Mouse (Mus musculus) midbrain, embryonic 13.5 days (tissue): Measurements from ENCODE around the gene Zscan18. TPM values are rescaled to one million over a fixed set of nuclear protein-coding genes. Genes with fewer than 3 reads are reported as not detected.
"Not testable (repeated sequence)": the region's sequence is repeated elsewhere in the genome, so short reads cannot be mapped to it uniquely, and the experiment has no call there.

Source experiments
- ATAC-seq: fragments of 200-750 bp; cut with Nextera tagmentation; 2 replicates; pipeline ENCODE4 v1.8.0; 2017; ENCODE audit warnings: mild to moderate bottlenecking, moderate TSS enrichment, moderate library complexity
- H3K27ac ChIP-seq: fragments of 300-500 bp; sonication (generic); 2 replicates; pipeline ENCODE4 v1.5.1; 2015; ENCODE audit warnings: inconsistent platforms, mild to moderate bottlenecking, moderate library complexity
- H3K27me3 ChIP-seq: fragments of 300-500 bp; sonication (generic); 2 replicates; pipeline ENCODE4 v1.6.1; 2015; ENCODE audit warnings: mild to moderate bottlenecking, inconsistent platforms
- H3K36me3 ChIP-seq: fragments of 300-500 bp; sonication (generic); 2 replicates; pipeline ENCODE4 v1.6.1; 2015; ENCODE audit warnings: mild to moderate bottlenecking, inconsistent platforms
- H3K4me1 ChIP-seq: fragments of 300-500 bp; sonication (generic); replicated peaks from 2 replicates; pipeline ENCODE4 v1.6.1; 2015; ENCODE audit warnings: inconsistent platforms
- H3K4me2 ChIP-seq: fragments of 300-500 bp; sonication (generic); replicated peaks from 2 replicates; pipeline ENCODE4 v1.6.1; 2015; ENCODE audit warnings: moderate library complexity, mild to moderate bottlenecking, inconsistent platforms
- H3K4me3 ChIP-seq: fragments of 300-500 bp; sonication (generic); replicated peaks from 2 replicates; pipeline ENCODE4 v1.5.1; 2015; ENCODE audit warnings: mild to moderate bottlenecking, inconsistent platforms
- H3K9ac ChIP-seq: fragments of 300-500 bp; sonication (generic); replicated peaks from 2 replicates; pipeline ENCODE4 v1.6.1; 2015; ENCODE audit warnings: mild to moderate bottlenecking, inconsistent platforms
- H3K9me3 ChIP-seq: fragments of 300-500 bp; sonication (generic); 2 replicates; pipeline ENCODE4 v1.6.1; 2016; ENCODE audit warnings: mild to moderate bottlenecking, inconsistent platforms
- WGBS: fragments of 180-500 bp; shearing (Covaris S2); methylation state at CpG from one replicate; pipeline ENCODE4 v1.1.7; 2015; 5-methylcytosine and 5-hydroxymethylcytosine counted together
- polyA plus RNA-seq: library from polyadenylated mRNA; unstranded; fragments of >200 nt; fragmentation: Nextera tagmentation; extraction: Ambion mirVana; gene quantifications from 2 replicates; pipeline ENCODE4 v1.2.1, GENCODE M21; 2015

Zscan18 gene
- 20.8 and 21.4 TPM in 2 replicates for polyA plus RNA-seq

DNA sequence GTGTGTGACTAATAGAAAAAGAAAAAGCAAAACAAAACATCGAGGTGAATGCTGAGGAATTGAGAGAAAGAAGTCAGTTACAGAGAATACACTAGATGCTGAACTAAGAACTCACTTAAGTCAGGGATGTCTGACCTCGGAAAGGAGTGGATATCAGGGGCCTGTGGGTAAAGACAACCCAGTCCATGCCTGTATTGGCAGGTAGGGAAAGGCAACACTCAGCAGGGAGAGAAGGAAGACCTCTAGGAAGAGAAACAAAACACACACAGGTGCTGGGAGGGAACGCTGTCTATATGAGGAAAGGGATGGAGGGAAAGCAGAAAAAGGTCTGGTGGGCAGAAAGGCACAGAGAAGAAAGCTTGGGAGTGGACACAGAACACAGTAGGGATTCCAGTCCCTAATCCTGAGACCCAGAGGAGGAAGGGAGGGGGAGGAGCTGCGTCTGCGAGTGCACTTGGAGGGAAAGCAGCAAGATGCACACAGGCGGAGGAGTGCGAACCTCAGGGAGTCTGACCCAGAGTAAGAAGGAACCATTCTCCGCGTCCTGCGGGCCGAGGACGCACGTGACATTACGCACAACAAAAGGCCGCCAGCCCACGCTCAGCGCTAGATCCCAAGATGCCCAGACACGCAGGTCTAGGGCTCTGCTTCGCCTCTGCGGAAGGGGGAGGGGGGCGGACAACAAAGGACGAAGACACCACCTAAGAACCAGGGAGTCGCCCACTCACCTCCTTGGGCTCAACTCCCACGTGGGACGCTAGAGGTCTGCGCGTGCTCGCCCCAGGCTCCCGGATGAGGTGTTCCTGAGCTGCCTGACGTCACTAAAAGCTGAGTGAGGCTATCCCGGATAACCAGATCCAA lies at the start of gene Zscan18:
TSS of gene Zscan18 (minus strand) at position 770 of the 861 bp plus-strand sequence.
- Histone ChIP-seq H3K4me2 (peak within 1 kb of the TSS; percentile 59), H3K9ac (peak within 1 kb of the TSS; percentile 76), H3K4me3 (peak within 1 kb of the TSS; percentile 51), H3K9me3 (0 out of 2 replicates have a peak, but pooled peaks cover 5% of the 10 kb centered on the region), H3K27ac (peak within 1 kb of the TSS; percentile 92), H3K36me3 (peaks cover 26% of the 10 kb centered on the region), H3K27me3 (no peaks in the 10 kb centered on the region), H3K4me1 (peaks cover 13% of the 10 kb centered on the region)
- ATAC-seq: peak; percentile 98
- WGBS: 5% methylated on average over 31 of the region's 31 CpGs

- peak overlapping the region; percentile 50 for H3K4me3 ChIP-seq
- no peak for ATAC-seq
- H3K36me3 ChIP-seq: peaks cover 46% of the 10 kb centered on the region
- H3K9me3 ChIP-seq: peaks cover 38% of the 10 kb centered on the region
- no peak overlapping the region for H3K27ac ChIP-seq
- H3K4me2 ChIP-seq: peak overlapping the region; percentile 57
- H3K9ac ChIP-seq: no peak overlapping the region
- H3K27me3 ChIP-seq: 0 out of 2 replicates have a peak, but pooled peaks cover 2% of the 10 kb centered on the region
- WGBS: 95% methylated on average over 4 of the region's 4 CpGs
- H3K4me1 ChIP-seq: no peaks in the 10 kb centered on the region
Observed at GRCm38 (mm10) chr7:12835779-12836178, 32.3 kb upstream of the Zscan18 start.

DNA sequence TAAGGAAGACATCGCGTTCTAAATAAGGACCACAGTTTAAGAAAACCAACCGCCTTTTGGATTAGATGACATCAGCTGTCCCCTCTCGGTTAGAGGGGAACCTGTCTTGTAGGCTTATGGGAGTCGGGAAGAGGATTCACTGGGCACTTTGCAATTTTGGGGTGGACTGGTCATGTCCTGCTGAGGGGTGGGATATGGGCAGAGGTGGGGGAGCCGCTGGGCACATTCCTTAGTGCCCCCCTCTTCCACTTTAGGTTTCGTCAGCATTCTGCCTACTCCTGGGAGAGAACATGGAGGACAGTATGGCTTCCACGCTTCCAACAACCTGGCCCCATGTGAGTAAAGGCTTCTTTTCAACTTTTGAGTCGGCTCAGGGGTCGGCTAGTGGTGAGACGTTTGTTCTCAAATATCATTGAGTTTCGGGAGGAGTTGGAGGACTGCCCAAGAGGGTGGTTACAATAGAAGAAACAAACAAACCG lies 31.8 kb upstream of the Zscan18 start:
- Histone ChIP-seq H3K27me3 (0 out of 2 replicates have a peak, but pooled peaks cover 2% of the 10 kb centered on the region), H3K36me3 (peaks cover 41% of the 10 kb centered on the region), H3K4me3 (peak overlapping the region; percentile 50), H3K4me2 (peak overlapping the region; percentile 57), H3K9ac (peak overlapping the region; percentile 68), H3K4me1 (no peaks in the 10 kb centered on the region), H3K27ac (0 out of 2 replicates have a peak overlapping the region, but pooled peaks have one; percentile 47), H3K9me3 (peaks cover 34% of the 10 kb centered on the region)
- ATAC-seq: peak; percentile 62
- WGBS: 43% methylated on average over 13 of the region's 13 CpGs

DNA sequence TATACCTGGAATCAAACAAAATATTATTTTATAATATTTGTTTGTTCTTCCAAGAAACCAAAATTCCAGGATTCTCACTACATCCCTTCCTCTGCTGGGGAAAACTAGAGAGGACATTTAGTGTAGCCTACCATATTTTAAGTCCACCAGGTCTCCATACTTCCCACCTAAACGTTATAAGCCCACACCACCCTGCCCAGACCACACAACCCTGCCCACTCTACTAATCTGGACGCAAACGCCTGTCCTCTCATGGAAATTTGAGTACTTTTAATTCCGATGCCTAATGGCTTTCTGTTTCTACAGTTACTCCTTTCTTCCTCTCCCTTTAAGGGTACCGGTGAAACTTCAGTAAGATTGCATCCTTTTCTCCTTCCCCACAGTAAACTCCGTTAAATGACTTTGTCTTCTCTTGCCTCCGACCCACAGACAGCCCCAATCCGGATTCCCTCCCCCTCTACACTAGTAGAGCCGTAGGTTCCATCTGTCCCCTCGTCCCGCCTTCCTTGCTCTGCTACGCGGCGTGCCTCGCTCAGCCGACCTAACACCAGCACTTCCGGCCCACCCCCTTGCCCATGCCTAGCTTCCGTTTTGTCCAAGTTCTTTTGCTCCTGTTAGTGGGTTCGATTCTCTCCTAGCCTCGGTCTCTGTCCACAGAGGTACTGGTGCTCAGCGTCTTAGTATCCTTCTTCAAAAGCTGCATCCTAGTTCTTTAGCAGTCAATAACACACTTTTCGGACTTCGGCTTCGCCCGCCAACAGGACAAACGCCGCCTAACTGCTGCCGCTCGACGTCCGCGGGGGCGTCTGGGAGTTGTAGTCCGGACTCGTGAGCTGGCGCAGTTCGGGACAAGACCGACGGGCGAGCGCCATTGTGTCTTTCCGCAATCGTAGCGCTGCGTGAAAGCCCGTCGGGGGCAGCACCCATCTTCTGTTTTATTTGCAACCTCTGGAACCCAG lies 31.0 kb upstream of the Zscan18 start, which contains the start of gene Zfp110:
TSS of gene Zfp110 (plus strand) at position 600 of the 959 bp plus-strand sequence.
- peak within 1 kb of the TSS; percentile 50 for H3K4me3 ChIP-seq
- 0 out of 2 replicates have a peak within 1 kb of the TSS, but pooled peaks have one; percentile 47 for H3K27ac ChIP-seq
- H3K36me3 ChIP-seq: peaks cover 34% of the 10 kb centered on the region
- H3K9me3 ChIP-seq: peaks cover 28% of the 10 kb centered on the region
- ATAC-seq: peak; percentile 98
- H3K4me2 ChIP-seq: peak within 1 kb of the TSS; percentile 57
- 4% methylated on average over 47 of the region's 47 CpGs for WGBS
- H3K4me1 ChIP-seq: no peaks in the 10 kb centered on the region
- 0 out of 2 replicates have a peak, but pooled peaks cover 2% of the 10 kb centered on the region for H3K27me3 ChIP-seq
- H3K9ac ChIP-seq: peak within 1 kb of the TSS; percentile 68

GRCm38 (mm10) chr7:12818521-12819295 lies 15.3 kb upstream of the Zscan18 start, which contains the start of gene Zfp329:
Gene Zfp329, minus strand, starts transcription at chr7:12818858.
- H3K4me1 ChIP-seq: peaks cover 9% of the 10 kb centered on the region
- peak within 1 kb of the TSS; percentile 67 for H3K4me2 ChIP-seq
- peak within 1 kb of the TSS; percentile 92 for H3K9ac ChIP-seq
- H3K9me3 ChIP-seq: peaks cover 30% of the 10 kb centered on the region
- peaks cover 23% of the 10 kb centered on the region for H3K36me3 ChIP-seq
- H3K4me3 ChIP-seq: peak within 1 kb of the TSS; percentile 75
- WGBS: under 1% methylated on average over 40 of the region's 40 CpGs
- ATAC-seq: peak; percentile 97
- H3K27me3 ChIP-seq: no peaks in the 10 kb centered on the region
- peak within 1 kb of the TSS; percentile 90 for H3K27ac ChIP-seq

DNA sequence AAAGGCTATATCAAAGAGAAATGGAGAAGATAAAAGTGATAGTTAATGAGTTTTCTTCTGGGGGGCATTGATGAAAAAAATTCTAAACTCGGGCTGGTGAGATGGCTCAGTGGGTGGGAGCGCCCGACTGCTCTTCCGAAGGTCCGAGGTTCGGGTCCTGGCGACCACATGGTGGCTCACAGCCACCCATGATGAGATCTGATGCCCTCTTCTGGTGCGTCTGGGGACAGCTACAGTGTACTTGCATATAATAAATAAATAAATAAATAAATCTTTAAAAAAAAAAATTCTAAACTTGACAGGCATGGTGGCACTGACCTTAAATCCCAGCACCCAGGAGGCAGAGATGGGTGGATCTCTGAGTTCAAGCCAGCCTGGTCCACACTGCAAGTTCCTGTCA lies 12.1 kb upstream of the Zscan18 start:
- no peak overlapping the region for H3K27ac ChIP-seq
- H3K4me1 ChIP-seq: peaks cover 9% of the 10 kb centered on the region
- peaks cover 45% of the 10 kb centered on the region for H3K9me3 ChIP-seq
- H3K9ac ChIP-seq: no peak overlapping the region
- H3K4me3 ChIP-seq: no peak overlapping the region
- no peak overlapping the region for H3K4me2 ChIP-seq
- peaks cover 51% of the 10 kb centered on the region for H3K36me3 ChIP-seq
- H3K27me3 ChIP-seq: no peaks in the 10 kb centered on the region
- no peak for ATAC-seq
- WGBS: 95% methylated on average over 8 of the region's 8 CpGs

DNA sequence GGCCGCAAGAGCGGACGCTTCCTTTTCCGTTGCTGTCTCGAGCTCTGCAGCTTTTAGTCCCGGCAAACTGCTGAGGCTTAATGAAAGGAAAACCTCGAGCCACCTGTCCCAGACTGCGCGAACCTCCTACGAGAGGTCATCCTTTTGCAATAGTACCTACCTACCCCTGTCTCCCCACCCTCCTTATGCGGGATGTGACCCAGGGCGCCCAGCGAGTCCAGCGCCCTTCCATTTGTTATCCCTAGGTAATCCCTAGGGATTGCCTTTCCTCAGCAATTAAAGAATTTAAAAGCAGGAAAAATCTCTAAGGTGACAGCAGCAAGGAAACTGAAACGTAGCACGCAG lies 264 bp upstream of the Zscan18 start:
- WGBS: under 1% methylated on average over 16 of the region's 16 CpGs
- Histone ChIP-seq H3K9ac (peak overlapping the region; percentile 76), H3K27ac (peak overlapping the region; percentile 92), H3K4me2 (peak overlapping the region; percentile 59), H3K4me1 (peaks cover 13% of the 10 kb centered on the region), H3K4me3 (peak overlapping the region; percentile 51), H3K36me3 (peaks cover 28% of the 10 kb centered on the region), H3K27me3 (no peaks in the 10 kb centered on the region), H3K9me3 (peaks cover 11% of the 10 kb centered on the region; the same call in 1 of the 2 replicates)
- peak; percentile 91 for ATAC-seq

GRCm38 (mm10) chr7:12799554-12799953 lies 3.9 kb downstream of the Zscan18 start:
- H3K27me3 ChIP-seq: no peaks in the 10 kb centered on the region
- H3K27ac ChIP-seq: no peak overlapping the region
- ATAC-seq: no peak
- no peak overlapping the region for H3K4me2 ChIP-seq
- H3K4me3 ChIP-seq: no peak overlapping the region
- H3K4me1 ChIP-seq: peaks cover 13% of the 10 kb centered on the region
- peaks cover 7% of the 10 kb centered on the region; the same call in 1 of the 2 replicates for H3K9me3 ChIP-seq
- WGBS: 86% methylated on average over 1 of the region's 1 CpGs
- no peak overlapping the region for H3K9ac ChIP-seq
- H3K36me3 ChIP-seq: peaks cover 14% of the 10 kb centered on the region

DNA sequence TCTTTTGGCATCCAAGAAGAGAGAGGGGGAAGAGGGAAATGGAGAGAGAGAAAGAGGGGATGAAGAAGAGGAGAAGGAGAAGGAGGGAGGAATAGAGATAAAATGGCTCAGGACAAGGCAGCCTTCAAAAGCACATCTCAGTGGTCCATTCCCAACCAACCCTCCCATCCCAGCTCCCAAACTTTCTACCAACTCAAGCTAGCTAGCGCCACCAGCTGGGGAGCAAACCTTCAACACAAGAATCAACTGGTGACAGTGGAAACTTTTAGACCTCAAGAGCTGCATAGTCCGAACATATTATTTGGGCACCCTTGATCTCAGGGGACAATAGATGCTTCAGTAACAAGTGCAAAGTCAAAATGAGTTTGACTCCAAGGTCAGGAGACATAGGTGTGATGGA lies 5.5 kb downstream of the Zscan18 start:
- Histone ChIP-seq H3K36me3 (peaks cover 14% of the 10 kb centered on the region), H3K27me3 (no peaks in the 10 kb centered on the region), H3K4me3 (no peak overlapping the region), H3K27ac (no peak overlapping the region), H3K4me1 (peaks cover 7% of the 10 kb centered on the region; the same call in 1 of the 2 replicates), H3K9me3 (peaks cover 7% of the 10 kb centered on the region; the same call in 1 of the 2 replicates), H3K4me2 (no peak overlapping the region), H3K9ac (no peak overlapping the region)
- no peak for ATAC-seq
- 69% methylated on average over 2 of the region's 2 CpGs for WGBS

GRCm38 (mm10) chr7:12792624-12793023 lies 10.8 kb downstream of the Zscan18 start:
- H3K4me2 ChIP-seq, H3K36me3 ChIP-seq, H3K9ac ChIP-seq, H3K4me1 ChIP-seq, H3K27me3 ChIP-seq, ATAC-seq, H3K4me3 ChIP-seq, H3K27ac ChIP-seq, H3K9me3 ChIP-seq: not testable (repeated sequence)
- WGBS: 92% methylated on average over 11 of the region's 11 CpGs

GRCm38 (mm10) chr7:12788025-12788424 lies 15.4 kb downstream of the Zscan18 start:
- H3K4me1 ChIP-seq: peaks cover 8% of the 10 kb centered on the region
- no peak overlapping the region for H3K4me3 ChIP-seq
- H3K4me2 ChIP-seq: 0 out of 2 replicates have a peak overlapping the region, but pooled peaks have one; percentile 4
- 22% methylated on average over 5 of the region's 5 CpGs for WGBS
- H3K9me3 ChIP-seq: no peaks in the 10 kb centered on the region
- no peaks in the 10 kb centered on the region for H3K36me3 ChIP-seq
- H3K9ac ChIP-seq: 0 out of 2 replicates have a peak overlapping the region, but pooled peaks have one; percentile 28
- no peak overlapping the region; the same call in 1 of the 2 replicates for H3K27ac ChIP-seq
- H3K27me3 ChIP-seq: no peaks in the 10 kb centered on the region
- ATAC-seq: peak; percentile 89
